Mouse (Mus musculus) lung, postnatal 14 days (tissue): Measurements from ENCODE around the gene Parp2.
"Not testable (repeated sequence)": the region's sequence is repeated elsewhere in the genome, so short reads cannot be mapped to it uniquely, and the experiment has no call there.

Source experiments
- DNase-seq: peaks from one replicate; pipeline ENCODE4 v3.0.0; 2021

Gene Parp2

DNA sequence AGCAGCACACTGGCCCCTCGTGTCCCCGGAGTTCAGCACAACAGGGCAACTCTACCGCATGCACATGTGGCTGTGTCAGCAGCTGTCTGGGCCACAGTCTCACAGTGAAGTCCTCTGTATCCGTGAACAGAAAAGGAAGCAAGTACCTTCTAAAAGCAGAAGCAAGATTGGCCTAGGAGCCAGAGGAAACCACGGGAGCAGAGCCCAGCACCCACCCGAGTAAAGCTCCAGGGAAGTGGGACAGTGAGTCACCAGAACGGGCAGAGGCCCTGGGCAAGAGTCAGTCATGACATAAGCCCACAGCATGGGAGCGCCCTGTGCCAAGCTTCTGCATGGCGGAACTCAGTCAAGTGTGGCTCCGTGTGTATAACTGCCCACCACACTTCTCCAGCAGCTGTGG lies 26.3 kb downstream of the Parp2 start:
- DNase-seq, result peak; percentile 32

DNA sequence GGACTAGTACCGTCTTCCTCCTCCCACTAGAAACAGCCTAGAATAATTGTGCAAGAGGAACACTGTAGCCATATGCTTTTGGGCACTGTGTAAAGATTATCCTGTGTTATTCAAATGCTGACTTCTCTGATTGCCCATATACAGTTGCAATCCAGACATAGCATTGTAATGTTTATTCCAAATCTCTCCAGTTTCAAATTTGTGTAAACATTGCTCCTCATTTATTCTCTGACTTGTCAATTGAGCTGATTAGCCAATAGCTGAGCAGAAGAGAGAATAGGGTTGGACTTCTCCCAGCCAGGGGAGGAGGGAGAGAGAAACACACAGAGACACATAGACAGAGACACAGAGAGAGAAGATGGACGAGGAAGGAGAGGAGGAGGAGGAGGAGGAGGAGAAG lies 26.8 kb downstream of the Parp2 start:
- no peak for DNase-seq

DNA sequence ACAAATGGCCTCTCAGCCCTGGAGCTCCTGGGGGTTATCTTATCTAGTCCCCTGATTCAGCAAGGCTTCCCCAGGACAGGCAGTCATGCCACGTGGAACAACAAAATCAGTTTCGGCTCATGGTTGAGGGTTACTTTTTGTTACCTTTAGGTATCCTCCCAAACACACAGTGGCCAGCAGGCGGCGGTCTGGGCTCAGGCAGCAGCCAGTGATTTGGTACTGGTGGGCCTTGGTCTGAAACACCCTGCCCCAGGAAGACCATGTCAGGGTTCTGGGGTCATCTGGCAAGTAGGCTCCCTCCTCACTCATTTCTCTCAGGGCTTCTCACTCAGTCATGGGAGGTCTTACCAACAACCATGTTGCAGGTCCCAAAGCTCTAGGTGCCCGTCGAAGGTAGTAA lies 29.6 kb downstream of the Parp2 start:
- DNase-seq, result peak; percentile 18

DNA sequence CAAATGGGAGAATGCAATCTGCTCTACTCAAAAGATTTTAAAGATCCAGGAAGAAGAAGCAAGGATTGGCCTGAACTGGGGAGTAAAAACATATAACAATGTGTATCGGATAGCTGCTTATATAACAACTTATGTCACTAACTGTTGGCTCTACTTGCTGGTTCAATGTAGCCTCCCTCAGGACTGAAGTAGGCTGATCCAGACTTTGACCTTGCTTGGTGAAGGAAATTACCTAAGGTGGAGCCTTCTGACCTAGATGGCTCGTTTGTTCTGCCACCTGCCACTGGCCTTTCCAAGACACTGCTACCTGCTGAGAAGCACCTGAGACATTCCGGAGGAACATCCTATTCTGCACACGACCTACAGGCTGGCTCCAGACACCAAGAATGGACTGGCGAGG lies 48.1 kb downstream of the Parp2 start:
- DNase-seq, result no peak

DNA sequence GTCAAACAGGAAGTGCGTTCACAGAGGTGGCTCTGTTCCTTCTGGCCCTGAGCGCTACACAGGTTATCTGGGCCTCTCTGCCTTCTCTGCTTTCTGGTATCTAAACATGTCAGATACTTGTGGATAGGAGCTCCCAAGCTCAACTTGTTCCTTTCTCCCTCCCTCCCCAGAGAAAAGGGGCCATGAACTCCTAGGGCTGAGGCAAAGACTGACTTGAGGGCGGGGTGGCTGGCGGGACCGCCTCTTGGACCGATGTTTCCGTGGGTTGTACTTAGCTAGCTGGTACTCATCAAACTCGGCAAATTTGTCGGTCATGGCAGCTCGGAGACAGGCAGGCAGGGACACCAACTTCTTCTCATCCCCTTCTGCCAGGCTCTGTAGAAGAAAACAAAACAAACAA lies 55.0 kb downstream of the Parp2 start:
- no peak for DNase-seq

DNA sequence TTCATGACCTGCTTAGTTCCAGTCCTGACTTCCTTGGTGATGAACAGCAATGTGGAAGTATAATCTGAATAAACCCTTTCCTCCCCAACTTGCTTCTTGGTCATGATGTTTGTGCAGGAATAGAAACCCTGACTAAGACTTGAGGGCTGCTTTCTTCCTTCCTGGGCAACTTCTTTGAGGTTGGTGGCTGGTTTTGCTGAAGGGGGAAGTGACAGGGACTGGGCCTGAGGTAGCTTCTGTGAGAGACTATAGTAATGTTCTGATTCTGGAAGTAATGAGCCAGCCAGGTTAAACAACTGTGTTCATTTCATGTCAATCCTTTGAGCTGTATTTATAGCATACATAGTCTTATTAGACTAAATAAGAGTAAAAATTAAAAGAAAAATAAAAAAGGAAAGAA lies 57.4 kb downstream of the Parp2 start:
- not testable (repeated sequence) for DNase-seq

DNA sequence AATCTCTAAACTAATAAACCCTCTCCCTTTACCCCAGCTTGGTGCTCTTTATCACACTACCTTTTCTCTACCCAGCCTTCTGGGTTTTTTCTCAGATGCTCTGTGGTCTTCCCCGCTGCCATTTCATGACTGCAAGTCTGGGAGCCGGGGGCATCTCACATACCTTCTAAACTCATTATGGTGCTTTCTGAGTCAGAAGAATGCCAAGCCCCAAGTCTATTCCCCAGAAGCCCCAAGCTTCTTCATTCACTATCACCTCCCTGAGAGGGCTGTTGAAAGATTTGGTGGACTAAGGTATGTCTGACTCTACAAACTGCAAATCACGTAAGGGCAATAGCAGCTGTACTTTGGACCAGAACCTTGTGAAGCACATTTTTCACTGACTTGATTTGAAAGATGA lies 59.3 kb downstream of the Parp2 start:
- no peak for DNase-seq

DNA sequence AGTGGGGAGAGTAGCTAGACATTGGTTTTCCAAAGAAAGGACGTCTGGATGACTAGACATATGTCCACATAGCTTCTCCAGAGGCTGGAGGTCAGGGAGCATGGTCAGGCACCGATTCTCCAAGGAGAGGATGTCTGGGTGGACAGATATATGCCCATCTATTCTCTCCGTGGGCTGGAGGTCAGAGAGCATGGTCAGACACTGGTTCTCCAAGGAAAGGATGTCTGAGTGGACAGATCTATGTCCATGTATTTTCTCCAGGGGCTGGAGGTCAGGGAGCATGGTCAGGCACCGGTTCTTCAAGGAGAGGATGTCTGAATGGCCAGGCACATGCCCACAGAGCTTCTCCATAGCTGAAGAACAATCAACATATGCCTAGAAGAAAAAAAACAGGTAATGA lies 60.6 kb downstream of the Parp2 start:
- no peak for DNase-seq

DNA sequence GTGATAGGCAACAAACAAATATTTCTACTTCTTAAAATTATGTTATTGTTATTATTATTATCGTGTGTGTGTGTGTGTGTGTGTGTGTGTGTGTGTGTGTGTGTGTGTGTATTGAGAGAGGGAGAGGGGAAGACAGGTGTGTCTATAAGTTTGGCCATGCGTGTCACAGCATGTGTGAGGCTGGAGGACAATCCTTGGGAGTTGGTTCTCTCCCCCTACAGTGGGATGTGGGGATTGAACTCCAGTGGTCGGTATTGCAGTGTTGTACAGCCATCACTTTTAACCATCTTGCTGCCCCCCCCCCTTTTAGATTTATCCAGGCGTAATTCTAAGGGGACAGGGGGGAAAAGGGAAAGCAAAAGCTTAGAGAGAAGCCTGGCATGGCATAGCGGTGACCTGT lies 61.0 kb downstream of the Parp2 start:
- DNase-seq, result no peak

DNA sequence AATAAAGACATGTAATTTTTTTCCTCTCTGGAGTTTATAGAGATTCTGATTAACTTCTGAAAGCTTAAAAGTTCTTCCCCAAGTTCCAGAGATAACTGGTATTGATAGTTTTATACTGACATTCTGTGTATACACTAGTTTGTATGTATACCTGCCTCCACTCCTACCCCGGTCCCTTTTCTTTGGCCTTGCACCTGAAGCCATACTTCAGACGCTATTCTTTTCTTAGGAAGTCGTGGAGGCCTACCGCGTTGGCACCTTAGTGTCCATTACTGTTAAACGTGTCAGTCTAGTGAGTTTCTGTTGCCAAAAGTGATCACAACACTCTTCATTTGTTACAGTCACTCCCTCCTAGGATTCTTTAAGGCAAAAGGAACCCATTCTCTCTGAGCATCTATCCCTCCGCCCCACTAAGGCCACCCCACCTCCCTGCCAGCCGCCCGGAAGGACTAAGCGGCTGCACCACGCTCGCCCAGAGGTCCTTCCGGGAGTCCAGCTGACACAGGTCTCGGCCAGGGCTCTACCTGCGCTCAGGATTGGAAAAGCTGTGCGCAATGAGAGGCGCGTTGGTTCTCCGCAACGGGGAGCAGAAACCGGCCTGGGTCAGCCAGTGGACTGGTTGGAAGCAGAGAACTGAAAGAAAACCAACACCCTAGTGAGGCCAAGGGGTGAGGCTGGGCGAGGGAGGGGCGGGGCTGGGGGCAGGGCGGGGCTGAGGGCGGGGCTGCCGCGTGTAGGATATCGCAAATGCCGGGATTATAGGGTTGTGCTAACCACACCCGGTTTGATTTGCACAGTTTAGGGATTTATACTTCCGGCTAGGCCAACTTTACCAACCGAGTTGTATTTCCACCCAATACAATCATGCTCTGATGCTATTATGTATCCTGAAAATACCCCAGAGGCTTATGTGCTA lies 62.5 kb downstream of the Parp2 start, which contains the start of gene Tep1:
Tep1 (minus strand) TSS at position 672 of the 916 bp plus-strand sequence.
- DNase-seq, result peak; percentile 70

DNA sequence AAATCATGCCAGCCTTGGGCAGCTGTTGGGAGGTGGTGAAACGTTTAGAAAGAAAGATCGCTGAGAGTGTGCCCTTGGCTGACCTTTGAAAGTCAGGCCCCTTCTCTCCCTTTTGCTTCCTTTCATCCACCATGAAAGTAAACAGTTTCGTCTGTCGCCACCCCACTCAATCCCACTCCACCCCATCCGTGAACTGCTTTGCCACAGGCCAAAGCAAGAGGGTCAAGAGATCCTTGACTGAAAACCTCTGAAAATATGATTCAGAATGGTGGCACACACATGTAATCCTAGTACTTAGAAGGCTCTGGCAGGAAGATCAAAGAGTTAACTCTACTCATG lies 63.1 kb downstream of the Parp2 start:
- peak; percentile 39 for DNase-seq
